Mouse (Mus musculus) naive thymus-derived CD4-positive, alpha-beta T cell, adult 2 months (primary cell): ENCODE measurements around the gene Dusp14.

Source experiments
- DNase-seq: peaks from one replicate; pipeline ENCODE4 v3.0.0-alpha.2; 2011; ENCODE audit warnings: low read depth

Dusp14 gene

GRCm38 (mm10) chr11:84069034-84069370, at the start of gene Dusp14:
TSS of gene Dusp14 (minus strand) at chr11:84069261.
- peak; percentile 23 for DNase-seq

GRCm38 (mm10) chr11:84117431-84117830, 48.4 kb upstream of the Dusp14 start:
- DNase-seq = no peak

- DNase-seq = no peak
Measured at GRCm38 (mm10) chr11:84116221-84116620, 47.2 kb upstream of the Dusp14 start.

GRCm38 (mm10) chr11:84115646-84116045, 46.6 kb upstream of the Dusp14 start:
- no peak for DNase-seq

DNA sequence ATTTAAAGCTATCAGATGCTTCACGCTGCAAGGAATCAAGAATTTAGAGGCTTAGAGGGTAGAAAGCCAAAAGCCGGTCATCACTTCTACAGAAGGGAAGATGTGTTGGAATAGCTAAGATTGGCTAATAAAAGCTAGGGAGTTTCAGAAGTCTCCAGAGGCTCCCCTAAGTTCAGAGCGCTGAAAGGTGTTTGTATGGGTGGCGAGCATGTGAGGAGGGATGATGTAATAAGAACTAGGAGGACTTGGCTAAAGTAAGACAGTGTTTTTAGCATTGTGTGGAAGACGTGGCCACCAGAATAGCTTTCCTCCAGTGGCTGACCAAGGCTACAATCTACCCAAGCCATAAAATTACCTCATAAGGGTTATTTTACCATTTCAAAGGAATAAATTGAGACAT, 44.6 kb upstream of the Dusp14 start:
- DNase-seq = no peak

GRCm38 (mm10) chr11:84107137-84107536, 38.1 kb upstream of the Dusp14 start:
- no peak for DNase-seq

DNA sequence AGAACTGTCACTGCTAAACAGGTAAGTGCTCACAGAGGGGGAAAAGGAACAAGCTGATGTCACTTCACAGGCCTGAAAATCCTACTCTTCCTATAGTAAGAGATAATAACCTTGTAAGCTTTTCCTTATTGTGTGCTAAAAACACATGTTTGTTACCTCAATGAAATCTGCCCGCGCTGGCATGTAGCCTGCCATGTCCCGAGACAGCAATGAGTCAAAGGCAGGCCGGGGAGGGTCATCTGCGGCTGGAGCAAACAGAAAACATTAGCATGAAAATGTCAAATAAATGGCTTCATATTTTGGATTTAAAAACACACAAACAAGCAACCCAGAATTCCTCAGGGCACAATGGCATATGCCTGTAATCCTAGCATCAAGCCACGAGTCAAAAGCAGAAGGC, 35.0 kb upstream of the Dusp14 start:
- no peak for DNase-seq

GRCm38 (mm10) chr11:84101182-84101581, 32.1 kb upstream of the Dusp14 start:
- DNase-seq = no peak

GRCm38 (mm10) chr11:84097251-84097998, 28.4 kb upstream of the Dusp14 start:
- DNase-seq = no peak

GRCm38 (mm10) chr11:84095084-84095483, 26.0 kb upstream of the Dusp14 start:
- no peak for DNase-seq

DNA sequence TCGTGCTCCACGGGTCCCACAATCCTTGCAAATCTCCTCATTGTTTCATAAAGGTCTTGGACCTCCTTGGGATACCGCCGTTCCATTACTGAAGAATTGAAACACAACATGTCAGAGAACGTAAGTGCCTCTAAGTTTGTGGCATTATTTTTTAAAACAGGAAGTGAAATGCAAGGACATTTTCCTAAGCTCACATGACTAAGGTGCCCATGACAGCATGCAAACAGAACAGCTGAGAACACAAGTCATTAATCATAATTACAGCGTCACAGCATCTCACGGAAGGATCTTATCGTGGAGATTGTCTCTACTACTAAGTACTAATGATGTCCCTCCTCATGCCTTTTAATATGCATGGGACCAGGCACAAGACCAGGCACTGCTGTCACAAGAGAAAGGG, 21.5 kb upstream of the Dusp14 start:
- no peak for DNase-seq

- no peak for DNase-seq
Measured at GRCm38 (mm10) chr11:84081901-84082300, 12.8 kb upstream of the Dusp14 start.

DNA sequence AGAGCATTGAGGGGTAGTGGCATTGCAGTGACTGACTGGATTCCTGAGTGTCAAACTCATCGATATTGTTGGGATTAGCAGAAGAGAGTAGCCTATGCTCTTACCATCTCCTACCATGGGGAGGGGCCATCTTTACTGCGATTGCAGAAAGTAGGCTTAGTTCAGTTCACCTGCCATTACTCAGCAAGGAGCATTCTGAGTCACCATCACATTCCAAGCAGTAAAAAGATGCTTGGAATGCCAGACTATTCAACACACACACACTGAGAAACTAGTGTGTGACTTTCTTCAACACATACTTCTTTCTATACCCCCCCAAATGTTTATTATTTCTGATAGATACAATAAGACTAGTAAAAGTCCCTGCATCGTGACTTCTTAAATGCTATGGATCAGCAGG, 11.3 kb upstream of the Dusp14 start:
- no peak for DNase-seq

DNA sequence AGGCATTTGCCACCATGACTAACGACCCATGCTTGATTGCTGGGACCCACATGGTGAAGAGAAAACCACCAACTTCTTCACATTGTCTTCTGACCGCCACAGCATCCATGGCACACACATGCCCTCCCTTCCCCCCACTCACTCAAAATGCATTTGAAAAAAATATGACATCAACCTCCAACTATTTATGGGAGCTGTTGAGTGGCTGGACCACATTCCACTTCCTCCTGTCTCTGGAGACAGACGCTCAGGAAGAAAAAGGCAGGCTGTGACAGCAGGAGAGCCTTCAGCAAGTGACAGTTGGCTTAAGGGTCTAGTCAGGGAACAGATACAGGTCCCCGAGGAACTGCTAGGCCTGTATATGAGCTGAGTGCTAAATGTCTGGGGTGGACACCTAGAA, 10.8 kb upstream of the Dusp14 start:
- DNase-seq = no peak

DNA sequence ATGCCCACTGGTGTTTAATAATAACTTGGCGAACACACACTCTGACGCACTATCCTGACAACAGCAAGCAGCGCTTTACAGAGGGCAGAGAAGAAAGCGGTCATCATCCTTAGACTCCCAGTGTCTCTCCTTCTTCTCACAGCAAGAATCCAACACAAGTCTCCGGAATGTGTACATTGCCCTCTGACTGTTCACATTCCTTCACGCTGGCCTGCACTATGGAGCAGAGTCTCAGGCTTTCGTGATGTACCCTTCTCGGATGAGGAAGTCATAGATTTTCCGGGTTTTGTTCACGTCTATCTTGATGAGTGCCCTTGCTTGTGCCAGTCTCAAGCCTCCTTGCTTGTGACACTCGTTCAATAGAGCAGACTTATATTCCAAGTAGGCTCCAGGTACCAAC, 10.3 kb upstream of the Dusp14 start:
- no peak for DNase-seq

- DNase-seq = no peak
Measured at GRCm38 (mm10) chr11:84078601-84079000, 9.5 kb upstream of the Dusp14 start.

- no peak for DNase-seq
Measured at GRCm38 (mm10) chr11:84077008-84077407, 7.9 kb upstream of the Dusp14 start.

DNA sequence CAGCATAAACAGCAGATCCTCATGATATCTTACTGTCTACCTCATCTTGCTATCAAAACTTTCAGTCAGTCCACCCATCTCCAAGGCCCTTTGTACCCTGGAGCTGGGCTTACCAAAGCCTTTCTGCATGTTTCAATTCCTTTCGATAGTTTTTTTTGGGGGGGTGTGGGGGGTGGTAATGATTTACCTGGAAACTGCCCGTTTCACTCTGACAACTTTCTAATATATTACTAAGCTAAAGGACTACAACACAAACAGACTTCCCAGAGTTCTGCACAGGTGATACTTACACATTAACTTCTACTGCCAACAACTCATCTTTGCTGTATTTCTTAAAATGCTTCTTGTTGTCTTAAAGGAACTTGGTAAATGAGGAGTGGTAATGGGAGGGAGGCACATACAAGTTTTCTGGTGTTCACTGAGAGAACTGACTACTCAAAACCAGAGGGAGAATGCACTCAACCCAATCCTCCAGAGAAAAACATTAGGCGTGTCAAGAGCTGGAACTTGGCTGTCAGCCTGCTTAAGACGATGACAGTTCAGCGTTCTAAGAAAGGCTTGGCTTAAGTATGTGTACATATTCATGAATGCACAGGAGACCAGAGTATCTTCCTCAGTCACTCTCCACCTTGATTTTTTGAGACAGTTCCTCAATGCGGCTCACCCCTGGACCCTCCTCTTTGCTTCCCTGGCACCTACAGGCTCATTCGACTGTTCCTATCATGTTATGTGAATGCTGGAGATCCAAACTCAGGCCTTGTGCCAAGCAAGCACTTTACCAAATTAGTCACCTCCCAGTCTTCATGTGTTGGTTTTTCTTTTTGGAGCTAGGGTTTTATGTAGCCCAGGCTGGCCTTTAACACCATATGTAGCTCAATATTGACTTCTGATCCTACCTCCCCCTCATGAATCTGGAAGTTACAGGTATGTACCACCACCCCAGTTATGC, 5.0 kb upstream of the Dusp14 start:
- DNase-seq = no peak

GRCm38 (mm10) chr11:84072904-84073651, 4.0 kb upstream of the Dusp14 start:
- no peak for DNase-seq

DNA sequence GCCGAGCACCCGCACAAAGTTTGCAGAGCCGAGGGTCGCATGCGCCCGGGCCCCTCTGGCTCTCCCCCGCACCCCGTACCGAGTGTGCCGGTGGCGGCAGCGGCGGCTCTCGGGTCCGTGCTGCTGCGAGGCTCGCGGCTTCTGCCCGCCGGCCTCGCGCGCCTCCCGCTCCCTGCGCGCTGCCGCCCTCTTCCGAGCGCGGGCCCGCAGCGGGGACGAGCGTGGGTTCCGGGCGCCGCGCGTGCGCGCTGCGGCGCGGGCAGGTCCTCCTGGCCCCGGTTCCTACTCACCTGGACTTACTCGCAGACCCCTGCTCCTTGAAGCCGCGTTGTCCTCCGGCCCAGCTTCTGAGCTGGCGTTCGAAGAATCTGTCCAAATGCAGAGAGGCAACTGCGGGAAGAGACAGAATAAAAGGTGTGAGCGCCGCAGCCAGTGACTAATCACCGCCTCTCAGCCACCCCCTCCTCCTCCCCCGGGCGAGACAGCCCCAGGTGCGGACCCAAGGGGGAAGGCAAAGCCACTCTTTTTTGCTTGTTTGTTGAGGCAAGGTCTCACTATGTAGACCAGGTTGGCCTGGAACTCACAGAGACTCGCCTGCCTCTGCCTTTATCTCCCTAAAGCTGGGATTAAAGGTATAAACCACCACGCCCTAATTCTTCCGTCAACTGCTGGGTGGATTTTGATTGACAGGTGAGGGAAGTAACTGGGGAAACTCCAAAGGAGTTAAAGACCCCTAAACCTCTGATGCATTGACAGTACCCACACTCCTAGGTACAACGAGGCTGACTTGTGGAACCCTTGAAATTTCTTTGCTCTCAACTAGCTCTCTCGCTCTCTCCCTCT, 649 bp downstream of the Dusp14 start:
- DNase-seq = peak; percentile 66

DNA sequence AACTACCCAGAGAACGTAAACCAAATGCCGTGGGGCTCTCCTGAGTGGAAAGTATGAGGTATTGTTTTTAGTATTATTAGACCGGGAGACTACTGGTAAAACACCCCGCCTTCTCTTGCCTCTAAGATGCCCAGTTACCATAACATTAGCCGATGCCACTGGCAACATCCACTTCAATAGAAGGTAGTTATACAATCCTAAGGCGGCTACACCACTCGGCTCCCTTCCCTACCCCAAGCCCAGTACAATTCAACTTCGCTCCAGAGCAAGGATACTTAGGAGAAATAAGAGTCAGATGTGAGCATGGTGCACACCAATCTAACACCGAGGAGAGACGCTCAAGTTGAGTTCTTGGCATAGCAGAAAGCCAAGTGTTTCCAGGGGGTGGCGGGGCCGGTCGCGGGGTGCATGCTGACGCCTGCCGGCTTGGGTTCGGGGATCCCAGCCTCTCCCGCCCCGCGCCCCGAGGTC, 1.3 kb downstream of the Dusp14 start:
- peak; percentile 39 for DNase-seq
